Mouse (Mus musculus): Measurements from ENCODE around the gene Mill2.

Gene Mill2

GRCm38 (mm10) chr7:18872816-18873215, 33.0 kb downstream of the Mill2 start:
- in situ Hi-C loops (cut with MboI; ENCODE audit: unreplicated experiment in 2 of 2): loop anchor here (10.0 to 25.0 kb wide), 2 partner anchors 661 to 1718 kb away; partner anchors contain the start of gene Ceacam3 (in 1 of the 2)

- in situ Hi-C loops (cut with MboI; ENCODE audit: unreplicated experiment in 2 of 2): loop anchor here (10.0 to 25.0 kb wide), 2 partner anchors 661 to 1718 kb away; partner anchors contain the start of gene Ceacam3 (in 1 of the 2)
These were observed 33.5 kb downstream of the Mill2 start for GRCm38 (mm10) chr7:18873253-18873652.

GRCm38 (mm10) chr7:18875372-18875771, 35.6 kb downstream of the Mill2 start:
- in situ Hi-C loops (cut with MboI; ENCODE audit: unreplicated experiment in 2 of 2): loop anchor here (10.0 to 25.0 kb wide), 2 partner anchors 1721 to 1938 kb away; partner anchors contain the start of genes Ceacam3 (in 1 of the 2) and Pnmal2 (in 1 of the 2)

- in situ Hi-C loops (cut with MboI; ENCODE audit: unreplicated experiment in 2 of 2): loop anchor here (10.0 to 25.0 kb wide), 2 partner anchors 1724 to 1941 kb away; partner anchors contain the start of genes Ceacam3 (in 1 of the 2) and Pnmal2 (in 1 of the 2)
These were observed 38.9 kb downstream of the Mill2 start for GRCm38 (mm10) chr7:18878691-18879090.

- in situ Hi-C loops (cut with MboI; ENCODE audit: unreplicated experiment in 2 of 2): loop anchor here in 1 of 2 experiments (25.0 kb wide), 1 partner anchor 1947 kb away; the partner anchor contains the start of gene Pnmal2
These were observed 44.4 kb downstream of the Mill2 start for GRCm38 (mm10) chr7:18883991-18884744.

- in situ Hi-C loops (cut with MboI; ENCODE audit: unreplicated experiment in 2 of 2): loop anchor here in 1 of 2 experiments (25.0 kb wide), 1 partner anchor 1948 kb away; the partner anchor contains the start of gene Pnmal2
These were observed 45.1 kb downstream of the Mill2 start for GRCm38 (mm10) chr7:18884745-18885422.

GRCm38 (mm10) chr7:18886963-18887362, 47.2 kb downstream of the Mill2 start:
- in situ Hi-C loops (cut with MboI; ENCODE audit: unreplicated experiment in 2 of 2): loop anchor here in 1 of 2 experiments (25.0 kb wide), 1 partner anchor 1950 kb away; the partner anchor contains the start of gene Pnmal2

GRCm38 (mm10) chr7:18890848-18891247, 51.1 kb downstream of the Mill2 start:
- in situ Hi-C loops (cut with MboI; ENCODE audit: unreplicated experiment in 2 of 2): loop anchor here in 1 of 2 experiments (25.0 kb wide), 1 partner anchor 1954 kb away; the partner anchor contains the start of gene Pnmal2

- in situ Hi-C loops (cut with MboI; ENCODE audit: unreplicated experiment in 2 of 2): loop anchor here in 1 of 2 experiments (25.0 kb wide), 1 partner anchor 1955 kb away; the partner anchor contains the start of gene Pnmal2
These were observed 52.3 kb downstream of the Mill2 start for GRCm38 (mm10) chr7:18891872-18892599.

GRCm38 (mm10) chr7:18893009-18893408, 53.2 kb downstream of the Mill2 start:
- in situ Hi-C loops (cut with MboI; ENCODE audit: unreplicated experiment in 2 of 2): loop anchor here in 1 of 2 experiments (25.0 kb wide), 1 partner anchor 1956 kb away; the partner anchor contains the start of gene Pnmal2

- in situ Hi-C loops (cut with MboI; ENCODE audit: unreplicated experiment in 2 of 2): loop anchor here in 1 of 2 experiments (25.0 kb wide), 1 partner anchor 1957 kb away; the partner anchor contains the start of gene Pnmal2
These were observed 54.1 kb downstream of the Mill2 start for GRCm38 (mm10) chr7:18893651-18894430.

GRCm38 (mm10) chr7:18896536-18896935, 56.8 kb downstream of the Mill2 start:
- in situ Hi-C loops (cut with MboI; ENCODE audit: unreplicated experiment in 2 of 2): loop anchor here (5.0 to 25.0 kb wide), 6 partner anchors 86 to 1959 kb away; partner anchors contain the start of genes Foxa3 (in 1 of the 2), Pnmal2 (in 1 of the 2), Six5 (in 1 of the 2) and Sympk (in 1 of the 2)

- in situ Hi-C loops (cut with MboI; ENCODE audit: unreplicated experiment in 2 of 2): no loop called here
These were observed 60.7 kb downstream of the Mill2 start for GRCm38 (mm10) chr7:18900513-18900912.

- in situ Hi-C loops (cut with MboI; ENCODE audit: unreplicated experiment in 2 of 2): no loop called here
These were observed 62.7 kb downstream of the Mill2 start for GRCm38 (mm10) chr7:18902486-18902885.

GRCm38 (mm10) chr7:18904971-18905370, 65.2 kb downstream of the Mill2 start:
- in situ Hi-C loops (cut with MboI; ENCODE audit: unreplicated experiment in 2 of 2): no loop called here

GRCm38 (mm10) chr7:18909797-18910196, 70.0 kb downstream of the Mill2 start:
- in situ Hi-C loops (cut with MboI; ENCODE audit: unreplicated experiment in 2 of 2): loop anchor here in 1 of 2 experiments (10.0 kb wide), 1 partner anchor 75 kb away; the partner anchor contains the start of gene Nanos2

GRCm38 (mm10) chr7:18910241-18910831, 70.6 kb downstream of the Mill2 start, which contains the start of gene Ccdc61:
TSS of gene Ccdc61 (minus strand) at chr7:18910415.
- in situ Hi-C loops (cut with MboI; ENCODE audit: unreplicated experiment in 2 of 2): loop anchor here in 1 of 2 experiments (10.0 kb wide), 1 partner anchor 74 kb away; the partner anchor contains the start of gene Nanos2

Measured in v-Abl transformed pro-B cells (cell line).